Mouse (Mus musculus) hematopoietic stem cell, adult 5-6 weeks (primary cell): ENCODE results near the gene Src. TPM values are rescaled to one million over a fixed set of nuclear protein-coding genes. Genes with fewer than 3 reads are reported as not detected.
"Not testable (repeated sequence)": the region's sequence is repeated elsewhere in the genome, so short reads cannot be mapped to it uniquely, and the experiment has no call there.

Experiments
- ATAC-seq, 2 experiments: fragments of 125-278 bp in 1 of 2; replicated peaks in 1 of 2; 2 replicates each; pipeline ENCODE4 v1.8.0; 2016 to 2017; ENCODE audit warnings: inconsistent platforms in 2 of 2, mild to moderate bottlenecking in 2 of 2, moderate number of reproducible peaks in 2 of 2, low read depth in 1 of 2, moderate TSS enrichment in 1 of 2; ENCODE audit not compliant: low FRiP score in 2 of 2, poor library complexity in 2 of 2, severe bottlenecking in 2 of 2, insufficient read depth in 1 of 2, low TSS enrichment in 1 of 2
- total RNA-seq: library from RNA; stranded (forward); fragments of 172-1452, 232-1000 nt; gene quantifications from 2 replicates; pipeline ENCODE4 v1.2.3, GENCODE M21; 2017

Gene Src
- total RNA-seq, 1 experiment from 2014 or later = 2.6 TPM

- ATAC-seq = no peak
Observed at GRCm38 (mm10) chr2:157462776-157463710, 44.8 kb downstream of the Src start.

DNA sequence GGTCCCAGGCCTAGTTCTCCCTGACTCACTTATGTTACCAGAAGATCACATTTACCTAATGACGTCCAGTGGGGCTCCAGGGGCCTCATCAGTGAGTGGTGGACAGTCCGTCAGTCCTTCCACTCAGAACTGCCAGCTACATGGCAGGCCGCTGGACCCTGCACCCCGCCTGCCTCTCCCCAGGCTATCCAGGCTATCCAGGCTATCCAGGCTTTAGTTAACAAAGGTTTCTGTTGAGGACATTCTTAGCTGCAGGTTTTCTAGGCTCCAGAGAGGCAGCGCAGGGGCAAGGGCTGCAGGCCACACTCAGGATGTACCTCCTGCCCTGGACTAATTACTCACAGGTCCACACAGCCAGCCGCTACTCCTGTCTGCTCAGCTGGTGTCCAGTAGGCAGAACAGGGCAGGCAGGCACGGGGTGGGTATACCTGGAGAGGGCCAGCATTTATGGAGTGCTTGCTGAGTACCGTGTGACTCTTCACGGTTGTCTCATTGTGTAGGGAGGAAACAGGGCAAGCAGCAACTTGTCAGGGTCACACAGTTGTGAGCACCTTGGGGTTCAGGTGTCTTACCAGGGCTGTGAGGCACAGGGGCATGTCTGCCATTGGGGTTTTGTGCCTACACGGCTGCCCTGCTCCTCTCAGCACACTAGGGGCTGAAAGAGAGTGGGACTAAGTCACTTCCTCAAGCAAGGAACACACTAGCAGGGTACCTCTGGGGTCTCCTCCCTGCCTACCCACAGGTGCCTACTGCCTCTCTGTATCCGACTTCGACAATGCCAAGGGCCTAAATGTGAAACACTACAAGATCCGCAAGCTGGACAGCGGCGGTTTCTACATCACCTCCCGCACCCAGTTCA is 45.9 kb downstream of the Src start:
- ATAC-seq = no peak

DNA sequence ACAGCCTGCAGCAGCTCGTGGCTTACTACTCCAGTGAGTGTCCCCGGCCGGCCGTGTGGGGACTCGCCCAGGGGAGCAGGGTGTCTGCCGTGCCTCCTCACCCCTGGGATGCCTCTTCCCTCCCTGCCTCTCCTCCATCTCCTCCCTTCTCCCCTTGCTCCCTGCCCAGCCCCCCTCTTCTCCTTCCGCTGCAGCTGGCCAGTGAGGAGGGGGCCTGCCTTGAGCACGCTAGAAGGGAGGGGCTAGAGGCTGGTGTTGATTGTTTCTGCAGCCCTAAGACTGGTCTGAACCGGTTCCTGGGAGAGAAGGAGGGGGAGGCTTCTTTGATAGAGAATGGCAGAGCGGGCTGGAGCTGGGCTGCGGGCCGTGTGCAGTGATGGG is 46.5 kb downstream of the Src start:
- no peak for ATAC-seq

DNA sequence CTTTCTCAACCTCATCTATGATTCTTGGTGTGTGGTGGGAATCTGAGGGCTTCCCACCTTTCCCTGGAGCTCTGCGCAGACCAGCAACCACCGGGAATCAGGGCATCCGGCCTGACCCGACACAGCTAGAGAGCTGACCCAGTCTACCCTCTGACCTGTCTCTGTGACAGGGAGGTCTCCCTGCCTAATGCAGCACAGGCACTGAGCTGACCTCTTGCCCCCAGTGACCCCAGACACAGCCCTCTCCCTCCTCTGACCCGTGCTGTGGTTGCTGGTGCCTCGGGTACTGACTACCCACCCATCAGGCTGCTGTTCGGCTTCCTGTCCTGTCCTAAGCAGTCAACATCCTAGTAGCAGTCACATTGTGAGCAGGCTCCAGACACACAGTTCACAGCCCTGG is 48.6 kb downstream of the Src start:
- no peak for ATAC-seq

GRCm38 (mm10) chr2:157468130-157468796 is 50.0 kb downstream of the Src start:
- ATAC-seq = no peak

DNA sequence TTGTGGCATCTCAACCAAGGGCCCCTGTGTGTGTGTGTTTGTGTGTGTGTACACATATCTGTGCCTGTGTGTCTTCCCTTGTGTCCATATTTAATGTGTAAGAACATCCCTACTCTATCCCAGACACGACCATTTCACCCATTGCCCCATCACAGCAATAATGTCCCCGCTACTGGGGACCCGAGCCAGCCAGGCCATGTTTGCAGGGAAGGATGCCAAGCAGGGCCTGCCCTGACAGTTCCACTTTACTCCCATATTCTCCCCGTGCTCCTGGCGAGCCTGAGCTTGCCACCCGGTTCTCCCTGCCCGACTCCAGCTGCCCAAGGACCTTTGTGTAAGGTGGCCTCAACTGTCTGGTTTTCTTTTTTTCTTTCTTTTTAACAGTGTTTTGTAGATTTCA is 53.0 kb downstream of the Src start:
- no peak for ATAC-seq

GRCm38 (mm10) chr2:157471737-157472136 is 53.5 kb downstream of the Src start:
- ATAC-seq = no peak

DNA sequence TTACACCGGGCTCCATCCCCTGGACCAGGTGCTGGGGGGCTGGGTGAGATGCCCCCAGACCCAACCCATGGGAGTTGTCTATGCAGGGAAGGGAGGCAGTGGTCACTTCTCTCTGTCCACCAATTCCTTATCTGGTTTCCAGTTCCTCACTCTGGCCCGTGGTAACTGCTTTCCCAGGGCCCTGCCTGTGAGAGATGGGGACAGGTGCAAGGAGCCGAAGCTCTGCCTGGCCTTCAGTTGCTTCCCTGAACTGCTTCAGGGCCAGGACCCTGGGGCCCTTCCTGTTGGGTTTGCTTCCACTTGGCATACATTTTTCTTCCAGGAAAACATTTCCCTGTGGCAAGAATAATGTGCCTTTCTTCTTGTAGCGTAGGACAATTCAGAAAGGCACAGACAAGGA is 54.2 kb downstream of the Src start:
- no peak for ATAC-seq

DNA sequence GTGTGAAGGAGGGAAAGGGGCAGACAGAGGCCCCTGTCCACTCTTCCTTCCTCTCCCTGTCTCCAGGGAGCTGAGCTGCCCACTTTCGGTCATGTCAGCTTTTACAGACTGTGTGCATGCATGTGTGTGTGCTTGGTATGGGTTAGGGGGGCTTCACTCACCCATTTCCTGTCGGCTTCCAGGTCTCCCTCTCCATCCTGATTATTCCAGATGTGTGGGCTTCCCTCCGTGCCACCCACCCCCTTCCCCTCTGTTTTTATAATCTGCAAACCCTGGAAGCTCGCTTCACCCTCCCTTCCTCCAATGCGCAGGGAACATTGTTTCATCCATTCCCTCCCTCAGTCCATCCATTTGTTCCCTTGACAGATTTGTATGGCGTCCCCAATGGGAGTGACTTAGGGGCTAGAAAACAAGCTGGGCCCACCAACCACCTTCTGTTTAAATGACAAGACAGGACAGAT is 56.1 kb downstream of the Src start:
- ATAC-seq = no peak

GRCm38 (mm10) chr2:157475437-157476379 is 57.5 kb downstream of the Src start:
- no peak for ATAC-seq

GRCm38 (mm10) chr2:157478651-157479050 is 60.4 kb downstream of the Src start:
- ATAC-seq = no peak

- ATAC-seq = peak; percentile 62 to 69; a peak in 3 of 4 replicates
Observed at GRCm38 (mm10) chr2:157479858-157480568, 61.8 kb downstream of the Src start.

DNA sequence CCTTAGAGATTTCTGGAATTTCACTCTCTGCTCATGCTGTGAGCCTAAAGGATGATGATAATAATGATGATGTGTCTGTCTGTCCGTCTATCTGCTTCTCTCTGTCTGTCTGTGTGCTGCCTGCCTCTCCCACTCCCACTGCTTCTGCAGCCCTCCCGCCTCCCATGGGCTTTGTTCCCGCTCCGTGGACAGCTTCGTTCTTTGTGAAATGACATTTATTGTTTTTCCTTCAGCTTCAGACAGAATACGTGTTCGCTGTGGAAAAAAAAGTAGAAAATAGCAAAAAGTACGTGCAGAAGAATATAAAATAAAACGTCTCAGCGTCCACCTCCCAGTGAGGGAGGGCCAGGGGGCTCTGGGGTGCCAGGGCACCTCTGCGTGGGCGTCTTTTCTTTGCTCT is 64.5 kb downstream of the Src start:
- no peak for ATAC-seq

GRCm38 (mm10) chr2:157486559-157486958 is 68.3 kb downstream of the Src start:
- not testable (repeated sequence) for ATAC-seq

DNA sequence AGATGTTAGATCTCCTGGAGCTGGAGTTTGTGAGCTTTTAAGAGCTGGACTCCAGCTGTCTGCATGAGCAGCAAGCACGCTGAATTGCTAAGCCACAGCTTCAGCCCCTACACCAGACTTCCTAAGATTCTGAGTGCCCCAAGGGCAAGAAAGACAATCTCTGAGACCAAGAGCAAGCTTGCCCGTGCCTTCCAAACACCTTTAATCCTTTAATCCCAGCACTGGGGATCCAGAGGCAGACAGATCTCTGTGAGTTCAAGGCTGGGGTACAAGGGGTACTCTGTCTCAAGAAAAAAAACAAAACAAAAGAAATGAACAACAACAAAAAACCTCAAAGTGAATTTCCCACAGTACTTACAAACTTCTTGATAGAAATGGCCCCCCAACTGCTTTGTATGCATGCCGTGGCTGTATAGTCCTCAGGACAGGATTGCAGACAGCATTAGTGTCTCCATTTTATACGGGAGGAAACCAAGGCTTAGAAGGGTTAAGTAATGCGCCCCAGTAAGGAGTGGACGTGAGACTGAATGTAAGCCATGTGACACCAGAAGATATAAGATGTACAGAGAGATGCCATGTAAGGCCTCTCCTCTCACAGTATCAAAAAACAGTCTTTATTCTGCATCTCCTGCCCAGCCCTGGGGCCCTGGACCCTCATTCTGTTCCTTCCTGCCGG is 68.9 kb downstream of the Src start:
- no peak for ATAC-seq

DNA sequence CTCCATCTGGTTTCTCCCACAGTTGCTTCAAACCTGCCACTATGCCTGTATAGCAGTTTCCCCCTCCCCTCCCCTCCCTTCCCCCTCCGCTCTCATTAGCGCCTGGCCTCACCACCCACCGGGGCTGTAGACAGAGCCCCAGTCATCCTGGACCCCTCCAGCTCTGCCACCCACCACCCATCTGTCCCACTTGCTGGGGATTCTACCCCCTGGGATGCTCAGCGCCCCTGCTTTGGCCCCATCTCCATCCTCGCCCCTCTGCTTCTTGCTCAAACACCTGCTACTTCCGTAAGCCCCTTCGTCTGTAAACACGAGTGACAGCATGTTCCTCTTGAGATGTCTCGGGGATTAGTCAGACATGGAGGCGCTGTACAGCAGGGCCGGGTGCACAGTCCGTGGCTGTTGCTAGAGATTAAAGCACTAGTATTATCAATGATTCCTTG is 69.5 kb downstream of the Src start:
- no peak for ATAC-seq
